Mouse (Mus musculus) urinary bladder, postnatal 4 days (tissue): ENCODE data around the gene Trim12c.
A peak's percentile ranks its signal among the peaks of the same experiment; 100 is the strongest.
"Not testable (repeated sequence)": the region's sequence is repeated elsewhere in the genome, so short reads cannot be mapped to it uniquely, and the experiment has no call there.

Experiments
- DNase-seq, 2 experiments: peaks; one replicate each; pipeline ENCODE4 v3.0.0; 2021 to 2022; ENCODE audit warnings: low spot score in 2 of 2

Gene Trim12c

GRCm38 (mm10) chr7:104352717-104353599 lies at the start of gene Trim12c:
Trim12c (minus strand) TSS chr7:104353362.
- peak in 1 of 2 experiments; percentile 46 for DNase-seq

- DNase-seq: no peak
Measured at GRCm38 (mm10) chr7:104401140-104401539, 48.0 kb upstream of the Trim12c start.

GRCm38 (mm10) chr7:104400698-104401097 lies 47.5 kb upstream of the Trim12c start, which contains the start of gene Trim30c:
Trim30c (minus strand) TSS chr7:104400837.
- DNase-seq: no peak

- no peak for DNase-seq
Measured at GRCm38 (mm10) chr7:104398492-104398891, 45.3 kb upstream of the Trim12c start.

GRCm38 (mm10) chr7:104369736-104370414 lies 16.7 kb upstream of the Trim12c start, which contains the start of gene Trim30b:
Trim30b (minus strand) TSS chr7:104369884.
- DNase-seq: no peak

GRCm38 (mm10) chr7:104366339-104366738 lies 13.2 kb upstream of the Trim12c start:
- DNase-seq: no peak

- DNase-seq: no peak
Measured at GRCm38 (mm10) chr7:104353600-104353967, 422 bp upstream of the Trim12c start.

GRCm38 (mm10) chr7:104348043-104348442 lies 5.1 kb downstream of the Trim12c start:
- DNase-seq: not testable (repeated sequence)

GRCm38 (mm10) chr7:104340744-104341143 lies 12.4 kb downstream of the Trim12c start:
- DNase-seq: not testable (repeated sequence)

- DNase-seq: not testable (repeated sequence)
Measured at GRCm38 (mm10) chr7:104335547-104335946, 17.6 kb downstream of the Trim12c start.

- not testable (repeated sequence) for DNase-seq
Measured at GRCm38 (mm10) chr7:104329171-104329570, 24.0 kb downstream of the Trim12c start, which contains the start of gene Trim34b. Trim34b (plus strand) TSS chr7:104329471.

GRCm38 (mm10) chr7:104322028-104322427 lies 31.1 kb downstream of the Trim12c start:
- DNase-seq: no peak

GRCm38 (mm10) chr7:104315369-104316080 lies 37.6 kb downstream of the Trim12c start, which contains the start of gene Trim12a:
Trim12a (minus strand) TSS chr7:104315466.
- DNase-seq: not testable (repeated sequence)

- no peak for DNase-seq
Measured at GRCm38 (mm10) chr7:104314796-104315353, 38.3 kb downstream of the Trim12c start.

GRCm38 (mm10) chr7:104291638-104292400 lies 61.3 kb downstream of the Trim12c start:
- DNase-seq: no peak

GRCm38 (mm10) chr7:104290641-104291040 lies 62.5 kb downstream of the Trim12c start:
- DNase-seq: no peak
